Mouse (Mus musculus) hindbrain, embryonic 16.5 days (tissue): ENCODE measurements around the gene Tmem108. TPM values are rescaled to one million over a fixed set of nuclear protein-coding genes. Genes with fewer than 3 reads are reported as not detected.

Source experiments
- ATAC-seq: fragments of 200-750 bp; cut with Nextera tagmentation; 2 replicates; pipeline ENCODE4 v1.8.0; 2017; ENCODE audit warnings: moderate TSS enrichment, moderate library complexity
- H3K27ac ChIP-seq: fragments of 300-500 bp; sonication (generic); 2 replicates; pipeline ENCODE4 v1.5.1; 2014; ENCODE audit warnings: low read depth, mild to moderate bottlenecking, control low read depth, low read length, moderate library complexity
- H3K27me3 ChIP-seq: fragments of 300-500 bp; sonication (generic); replicated peaks from 2 replicates; pipeline ENCODE4 v1.6.1; 2014; ENCODE audit warnings: low read length; ENCODE audit not compliant: control insufficient read depth, insufficient read depth
- H3K36me3 ChIP-seq: fragments of 300-500 bp; sonication (generic); 2 replicates; pipeline ENCODE4 v1.6.1; 2014; ENCODE audit warnings: mild to moderate bottlenecking, low read length, moderate library complexity, mixed read lengths; ENCODE audit not compliant: control insufficient read depth, insufficient read depth
- H3K4me1 ChIP-seq: fragments of 300-500 bp; sonication (generic); 2 replicates; pipeline ENCODE4 v1.6.1; 2014; ENCODE audit warnings: low read depth, low read length; ENCODE audit not compliant: control insufficient read depth, insufficient read depth
- H3K4me2 ChIP-seq: fragments of 300-500 bp; sonication (generic); 2 replicates; pipeline ENCODE4 v1.6.1; 2014; ENCODE audit warnings: mild to moderate bottlenecking, low read length, control low read depth, moderate library complexity
- H3K4me3 ChIP-seq: fragments of 300-500 bp; sonication (generic); 2 replicates; pipeline ENCODE4 v1.5.1; 2014; ENCODE audit warnings: mild to moderate bottlenecking, low read length, control low read depth, moderate library complexity
- H3K9ac ChIP-seq: fragments of 300-500 bp; sonication (generic); 2 replicates; pipeline ENCODE4 v1.6.1; 2014; ENCODE audit warnings: low read depth, mild to moderate bottlenecking, control low read depth, low read length, moderate library complexity
- H3K9me3 ChIP-seq: fragments of 300-500 bp; sonication (generic); 2 replicates; pipeline ENCODE4 v1.6.1; 2014; ENCODE audit warnings: mild to moderate bottlenecking, low read length, moderate library complexity; ENCODE audit not compliant: control insufficient read depth
- WGBS: fragments of 180-500 bp; shearing (Covaris S2); extraction: QIAGEN DNeasy Blood & Tissue Kit; methylation state at CpG from one replicate; pipeline ENCODE4 v1.1.7; 2014; 5-methylcytosine and 5-hydroxymethylcytosine counted together
- polyA plus RNA-seq: library from polyadenylated mRNA; unstranded; fragments of >200 nt; fragmentation: Nextera tagmentation; extraction: Ambion mirVana; gene quantifications from 2 replicates; pipeline ENCODE4 v1.2.1, GENCODE M21; 2015

The Tmem108 gene
- polyA plus RNA-seq, 1 experiment from 2014 or later: 29.3 TPM

- ATAC-seq: no peak
These were observed 214.7 kb downstream of the Tmem108 start for GRCm38 (mm10) chr9:103546695-103547645.

GRCm38 (mm10) chr9:103545729-103546128 is 215.9 kb downstream of the Tmem108 start:
- Histone ChIP-seq H3K9ac (no peak overlapping the region), H3K27me3 (no peaks in the 10 kb centered on the region), H3K27ac (no peak overlapping the region), H3K9me3 (no peaks in the 10 kb centered on the region), H3K36me3 (no peaks in the 10 kb centered on the region), H3K4me2 (no peak overlapping the region), H3K4me1 (peaks cover 10% of the 10 kb centered on the region), H3K4me3 (no peak overlapping the region)
- no peak for ATAC-seq
- 90% methylated on average over 4 of the region's 4 CpGs for WGBS

More at GRCm38 (mm10) chr9:103546695-103547645, 214.7 kb downstream of the Tmem108 start:
- WGBS: 33% methylated on average over 22 of the region's 22 CpGs
- H3K4me3 ChIP-seq: no peak overlapping the region
- H3K4me2 ChIP-seq: no peak overlapping the region
- H3K27me3 ChIP-seq: no peaks in the 10 kb centered on the region
- no peaks in the 10 kb centered on the region for H3K36me3 ChIP-seq
- H3K9ac ChIP-seq: no peak overlapping the region
- peak overlapping the region; percentile 57; the same call in 1 of the 2 replicates for H3K27ac ChIP-seq
- no peaks in the 10 kb centered on the region for H3K9me3 ChIP-seq
- H3K4me1 ChIP-seq: peaks cover 19% of the 10 kb centered on the region

GRCm38 (mm10) chr9:103545271-103545670 is 216.4 kb downstream of the Tmem108 start:
- Histone ChIP-seq H3K4me2 (no peak overlapping the region), H3K36me3 (no peaks in the 10 kb centered on the region), H3K9ac (no peak overlapping the region), H3K4me1 (peaks cover 6% of the 10 kb centered on the region), H3K4me3 (no peak overlapping the region), H3K27ac (no peak overlapping the region), H3K9me3 (no peaks in the 10 kb centered on the region), H3K27me3 (no peaks in the 10 kb centered on the region)
- 50% methylated on average over 4 of the region's 4 CpGs for WGBS
- no peak for ATAC-seq

- no peak overlapping the region for H3K4me2 ChIP-seq
- H3K4me3 ChIP-seq: no peak overlapping the region
- WGBS: 70% methylated on average over 1 of the region's 1 CpGs
- peaks cover 6% of the 10 kb centered on the region for H3K4me1 ChIP-seq
- no peaks in the 10 kb centered on the region for H3K9me3 ChIP-seq
- H3K36me3 ChIP-seq: no peaks in the 10 kb centered on the region
- ATAC-seq: no peak
- H3K27me3 ChIP-seq: no peaks in the 10 kb centered on the region
- no peak overlapping the region for H3K27ac ChIP-seq
- H3K9ac ChIP-seq: no peak overlapping the region
These were observed 217.0 kb downstream of the Tmem108 start for GRCm38 (mm10) chr9:103544599-103544998.

- H3K36me3 ChIP-seq: no peaks in the 10 kb centered on the region
- 78% methylated on average over 8 of the region's 8 CpGs for WGBS
- H3K9me3 ChIP-seq: no peaks in the 10 kb centered on the region
These were observed 221.1 kb downstream of the Tmem108 start for GRCm38 (mm10) chr9:103540518-103540917.

DNA sequence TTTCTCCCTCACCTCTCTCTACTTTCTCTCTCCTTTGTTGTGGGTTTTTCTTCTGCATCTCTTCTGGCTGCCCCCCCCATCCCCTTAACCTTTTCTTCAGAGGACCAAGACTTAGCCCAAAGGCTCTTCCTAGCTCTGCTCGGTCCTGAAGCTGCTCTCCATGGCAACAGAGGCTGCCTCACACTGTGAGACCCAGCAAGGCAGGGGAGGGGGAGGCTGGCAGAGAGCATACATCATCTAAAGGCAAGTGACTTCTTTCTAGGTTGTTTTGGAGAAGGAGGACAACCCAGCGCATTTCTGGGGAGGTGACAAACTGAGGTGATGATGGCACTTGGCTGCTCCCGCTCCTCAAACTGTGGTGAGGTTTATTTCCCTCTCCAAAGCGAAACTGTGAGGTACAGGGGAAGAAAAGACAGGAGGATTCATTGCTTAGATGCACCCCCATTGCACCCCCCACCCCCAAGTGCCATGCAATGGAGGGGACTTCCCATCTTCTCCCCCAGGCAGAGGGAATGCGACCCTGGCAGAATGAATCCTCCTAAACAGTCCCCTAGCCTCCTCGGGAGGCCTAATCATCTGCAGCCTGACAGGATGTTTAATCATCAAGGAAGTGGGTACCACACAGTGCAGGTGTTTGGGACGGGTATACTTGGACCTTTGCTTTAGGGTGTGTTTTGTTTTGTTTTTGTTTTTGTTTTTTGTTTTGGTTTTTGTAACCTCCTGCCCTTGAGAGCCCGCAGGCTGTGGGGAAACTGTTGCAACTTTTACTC is 223.4 kb downstream of the Tmem108 start:
- Histone ChIP-seq H3K4me3 (no peak overlapping the region), H3K4me2 (no peak overlapping the region), H3K9me3 (no peaks in the 10 kb centered on the region), H3K27me3 (no peaks in the 10 kb centered on the region), H3K27ac (no peak overlapping the region), H3K4me1 (peaks cover 13% of the 10 kb centered on the region), H3K9ac (no peak overlapping the region), H3K36me3 (no peaks in the 10 kb centered on the region)
- WGBS: 41% methylated on average over 8 of the region's 8 CpGs
- ATAC-seq: peak; percentile 87

More at GRCm38 (mm10) chr9:103540518-103540917, 221.1 kb downstream of the Tmem108 start:
- no peak overlapping the region for H3K9ac ChIP-seq
- no peaks in the 10 kb centered on the region for H3K27me3 ChIP-seq
- no peak overlapping the region for H3K27ac ChIP-seq
- peaks cover 11% of the 10 kb centered on the region for H3K4me1 ChIP-seq
- no peak for ATAC-seq
- H3K4me3 ChIP-seq: no peak overlapping the region
- H3K4me2 ChIP-seq: no peak overlapping the region

DNA sequence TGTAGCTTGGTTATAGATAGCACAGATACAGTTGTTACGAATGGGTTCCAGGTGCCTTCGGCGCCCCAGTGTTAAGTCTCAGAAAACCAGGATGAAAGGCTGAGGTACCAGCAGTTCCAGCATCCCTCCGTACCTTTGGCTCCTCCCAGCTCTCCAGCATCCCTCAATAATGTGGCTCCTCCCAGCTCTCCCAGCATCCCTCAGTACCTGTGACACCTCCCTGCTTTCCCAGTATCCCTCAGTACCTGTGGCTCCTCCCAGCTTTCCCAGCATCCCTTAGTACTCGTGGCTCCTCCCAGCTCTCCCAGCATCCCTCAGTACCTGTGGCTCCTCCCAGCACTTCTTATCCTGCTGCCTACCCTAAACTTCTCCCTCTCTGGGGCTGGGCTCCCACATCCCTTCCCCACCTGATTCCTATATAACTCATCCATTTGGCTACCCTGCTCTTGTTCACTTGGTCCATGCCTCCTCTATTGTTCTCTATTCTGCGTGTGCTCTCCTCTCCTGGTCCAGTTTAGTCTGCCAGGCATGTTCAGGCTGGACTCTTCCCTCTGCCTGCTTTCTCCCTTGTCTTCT is 225.5 kb downstream of the Tmem108 start:
- no peaks in the 10 kb centered on the region for H3K9me3 ChIP-seq
- no peak for ATAC-seq
- 74% methylated on average over 6 of the region's 6 CpGs for WGBS

GRCm38 (mm10) chr9:103525041-103525537 is 236.5 kb downstream of the Tmem108 start:
- ATAC-seq: peak; percentile 41
- Histone ChIP-seq H3K4me3 (no peak overlapping the region), H3K36me3 (no peaks in the 10 kb centered on the region), H3K4me2 (no peak overlapping the region), H3K9me3 (0 out of 2 replicates have a peak, but pooled peaks cover 2% of the 10 kb centered on the region), H3K4me1 (peaks cover 12% of the 10 kb centered on the region), H3K27me3 (no peaks in the 10 kb centered on the region), H3K27ac (peak overlapping the region; percentile 42; the same call in 1 of the 2 replicates), H3K9ac (no peak overlapping the region)
- WGBS: 20% methylated on average over 10 of the region's 10 CpGs

More for the DNA sequence above, 225.5 kb downstream of the Tmem108 start:
- H3K27me3 ChIP-seq: no peaks in the 10 kb centered on the region
- no peak overlapping the region for H3K9ac ChIP-seq
- H3K36me3 ChIP-seq: no peaks in the 10 kb centered on the region
- peaks cover 13% of the 10 kb centered on the region for H3K4me1 ChIP-seq
- H3K4me3 ChIP-seq: no peak overlapping the region
- H3K4me2 ChIP-seq: no peak overlapping the region
- no peak overlapping the region for H3K27ac ChIP-seq
